Mouse (Mus musculus) frontal cortex, postnatal 10 days (tissue): ENCODE measurements around the gene Olfr653.

Experiments
- DNase-seq, 2 experiments: peaks; one replicate each; pipeline ENCODE4 v3.0.0; 2022; ENCODE audit warnings: low spot score in 2 of 2, mixed read lengths in 1 of 2

Gene Olfr653

DNA sequence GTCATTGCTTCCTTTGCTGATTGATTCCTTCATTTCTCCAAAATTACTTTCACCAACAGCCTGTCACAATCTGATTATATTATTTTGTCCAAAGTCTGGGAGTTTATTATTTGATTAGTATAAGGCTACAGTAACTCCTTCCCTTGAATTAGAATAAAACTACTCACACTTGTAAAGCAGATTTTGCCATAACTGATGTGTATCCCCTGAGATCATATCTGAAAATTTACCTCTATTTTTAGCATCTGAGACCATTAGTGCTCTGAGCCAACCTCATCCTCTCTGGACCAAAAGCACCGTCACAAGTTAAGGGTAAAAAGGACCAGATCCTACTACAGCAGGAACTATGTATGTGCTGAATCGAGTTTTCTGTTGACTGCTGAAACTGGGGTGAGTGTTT is at the start of gene Olfr653:
Gene Olfr653, plus strand, starts transcription at position 301 of the 400 bp plus-strand sequence.
- DNase-seq: no peak

- no peak for DNase-seq
Observed at GRCm38 (mm10) chr7:104549833-104550232, 27.3 kb upstream of the Olfr653 start, which contains the start of gene Olfr651. Olfr651 (plus strand) TSS chr7:104550133.

DNA sequence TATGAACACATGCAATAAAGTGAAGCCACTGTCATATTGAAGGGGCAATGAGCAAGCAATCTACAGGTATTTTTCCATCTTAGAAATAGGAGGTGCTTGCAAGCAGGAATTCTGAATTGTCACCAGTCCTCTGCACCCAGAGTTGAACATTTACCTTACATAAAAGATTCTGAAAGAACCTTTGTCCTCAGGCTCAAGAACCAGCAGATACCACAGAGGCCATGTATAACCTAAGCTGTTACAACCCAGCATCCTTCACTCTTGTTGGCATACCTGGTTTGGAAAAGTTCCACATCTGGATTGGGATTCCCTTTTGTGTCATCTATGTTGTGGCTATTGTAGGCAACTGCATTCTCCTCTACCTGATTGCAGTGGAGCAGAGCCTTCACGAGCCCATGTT is 24.4 kb upstream of the Olfr653 start:
- no peak for DNase-seq

DNA sequence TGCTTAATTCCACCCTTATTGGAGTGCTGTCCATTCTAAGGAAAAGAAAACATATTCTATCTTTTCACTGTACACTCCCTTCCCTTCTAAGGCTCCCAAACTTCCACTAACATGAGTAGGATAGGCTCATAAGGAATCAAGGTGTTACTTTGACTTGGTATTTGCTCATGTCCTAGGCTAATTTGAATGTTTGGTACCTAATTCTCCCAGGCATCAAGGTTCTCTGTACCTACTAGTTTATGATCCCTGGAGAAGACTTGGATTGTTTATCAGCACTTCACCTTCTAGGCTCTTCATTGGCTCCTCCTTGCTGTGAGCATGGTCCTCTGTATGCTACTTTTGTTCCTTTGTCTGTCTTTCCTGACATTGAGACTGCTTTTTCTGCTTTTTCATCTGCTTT is 16.5 kb upstream of the Olfr653 start, which contains the start of gene Olfr652:
Gene Olfr652, plus strand, starts transcription at position 301 of the 400 bp plus-strand sequence.
- no peak for DNase-seq

DNA sequence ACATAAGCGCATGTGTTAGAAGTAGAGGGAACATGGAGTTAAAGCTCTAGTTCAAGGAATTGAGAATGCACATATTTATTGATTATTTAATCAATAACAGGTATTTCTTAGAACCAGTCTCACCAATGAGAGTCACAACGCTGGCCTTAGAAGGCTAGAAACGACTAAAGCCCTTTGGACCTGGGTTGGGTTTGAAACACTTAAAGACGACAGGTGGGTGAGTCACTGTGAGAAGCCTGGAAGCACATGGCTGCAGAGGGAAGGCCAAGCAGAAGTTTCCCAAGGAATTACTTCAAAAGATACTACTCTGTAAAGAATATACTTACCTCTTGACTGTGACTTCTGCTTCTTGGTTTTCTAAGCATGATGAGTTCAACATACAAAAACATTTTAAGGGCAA is 3.7 kb downstream of the Olfr653 start:
- DNase-seq: no peak

- DNase-seq: no peak
Observed at GRCm38 (mm10) chr7:104581429-104581828, 4.3 kb downstream of the Olfr653 start.

- no peak for DNase-seq
Observed at GRCm38 (mm10) chr7:104586725-104587124, 9.6 kb downstream of the Olfr653 start, which contains the start of gene Olfr654. Olfr654 (plus strand) TSS chr7:104587025.

- DNase-seq: no peak
Observed at GRCm38 (mm10) chr7:104588274-104588673, 11.2 kb downstream of the Olfr653 start.

GRCm38 (mm10) chr7:104601679-104602078 is 24.6 kb downstream of the Olfr653 start, which contains the start of gene Olfr655:
Olfr655 (minus strand) TSS chr7:104601779.
- DNase-seq: no peak

DNA sequence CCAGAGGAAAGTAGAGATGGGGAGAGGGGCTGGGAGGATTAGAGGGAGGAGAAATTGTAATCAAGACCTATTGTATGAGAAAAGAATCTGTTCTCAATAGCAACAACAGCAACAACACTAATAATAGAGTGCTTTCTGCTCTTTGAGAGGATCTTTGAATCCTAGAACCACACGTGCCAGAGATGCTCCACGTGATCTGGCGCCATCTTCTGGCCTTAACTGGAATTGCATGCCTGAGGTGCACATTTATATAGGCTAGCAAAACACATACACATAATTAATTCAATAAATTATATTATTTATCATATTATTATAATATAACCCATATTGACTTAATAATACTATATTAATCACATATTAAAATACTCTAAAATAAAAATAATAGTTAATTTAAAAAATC is 26.1 kb downstream of the Olfr653 start:
- DNase-seq: peak in 1 of 2 experiments; percentile 7

DNA sequence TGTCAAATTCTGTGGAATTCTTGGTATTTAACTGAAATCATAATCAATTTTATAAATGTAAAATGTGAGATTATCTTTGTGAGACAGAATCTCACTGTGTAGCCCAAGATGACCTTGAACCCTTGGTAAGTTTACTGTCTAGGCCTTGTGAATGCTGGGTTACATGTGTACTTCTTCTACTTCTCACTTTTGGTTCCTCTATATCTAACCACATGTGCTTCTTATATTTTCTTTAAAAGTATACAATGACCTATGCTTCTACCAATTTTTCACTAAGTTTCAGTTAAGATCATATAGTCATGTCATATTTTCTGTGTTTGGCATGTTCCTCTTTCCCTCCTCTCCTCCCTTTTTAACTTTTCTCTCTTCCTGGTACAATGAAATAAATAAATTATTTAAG is 27.6 kb downstream of the Olfr653 start:
- DNase-seq: no peak

DNA sequence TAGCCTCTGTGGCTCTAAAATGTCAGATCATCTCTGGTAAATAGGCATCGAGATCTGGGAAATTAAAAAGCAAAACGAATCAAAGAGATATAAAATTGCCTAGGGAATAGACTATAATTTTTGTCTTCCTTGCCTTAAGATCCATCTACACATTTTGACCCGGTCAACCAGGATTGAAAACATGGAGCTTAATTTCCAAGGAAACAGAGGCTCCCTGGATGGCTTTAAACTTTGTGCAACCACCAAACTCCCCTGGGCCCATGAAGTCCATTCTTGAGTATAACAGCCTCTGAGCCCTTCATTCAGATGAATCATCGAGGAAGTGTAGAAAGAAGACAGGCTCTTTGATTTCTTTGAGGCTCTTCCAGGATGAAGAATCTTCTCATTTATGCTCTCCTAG is 36.5 kb downstream of the Olfr653 start, which contains the start of gene Olfr656:
Gene Olfr656, plus strand, starts transcription at position 301 of the 400 bp plus-strand sequence.
- no peak for DNase-seq

DNA sequence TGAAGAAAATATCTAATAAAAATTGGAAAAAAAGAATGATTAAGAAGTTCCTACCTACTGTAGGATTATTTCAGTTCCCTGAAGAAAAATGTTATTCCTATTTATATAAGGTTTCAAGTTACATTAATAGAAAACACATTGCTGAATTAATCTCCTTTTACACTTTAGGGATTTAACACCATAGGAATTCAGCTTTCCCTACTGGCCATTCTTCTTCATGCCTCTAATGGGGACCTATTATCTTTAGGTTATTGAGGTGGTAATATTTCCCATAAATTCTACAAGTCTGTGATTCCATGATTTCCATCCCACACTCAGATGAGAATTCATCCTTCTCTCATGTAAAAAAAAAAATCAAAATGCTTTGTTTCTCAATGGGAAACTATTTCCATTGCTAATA is 47.4 kb downstream of the Olfr653 start, which contains the start of gene Olfr657:
Gene Olfr657, plus strand, starts transcription at position 301 of the 400 bp plus-strand sequence.
- DNase-seq: no peak
